Mouse (Mus musculus) cerebellum, adult 9-11 months (tissue): ENCODE results near the gene Cep170.
"Not testable (repeated sequence)": the region's sequence is repeated elsewhere in the genome, so short reads cannot be mapped to it uniquely, and the experiment has no call there.

Experiments used
- DNase-seq: peaks from one replicate; pipeline ENCODE4 v3.0.0; 2022

Gene Cep170

DNA sequence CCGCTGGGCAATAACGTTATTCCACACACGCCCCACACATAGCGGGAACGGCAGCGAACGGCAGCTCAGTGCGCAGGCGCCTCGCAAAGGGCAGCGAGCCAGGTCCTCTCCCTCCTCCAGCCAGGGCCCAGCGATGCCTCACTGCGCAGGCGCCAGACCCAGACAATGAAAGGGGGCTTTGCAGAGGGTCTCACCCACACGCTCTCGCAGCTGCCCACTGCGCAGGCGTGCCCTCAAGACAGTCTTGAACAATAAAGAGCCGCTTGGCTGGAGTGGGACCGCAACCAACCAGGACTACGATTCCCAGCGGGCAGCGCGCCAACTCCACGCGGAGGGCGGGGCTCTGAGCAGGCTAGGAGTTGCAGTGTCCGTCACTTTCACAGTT is at the start of gene Cep170:
TSS of gene Cep170 (minus strand) at position 32 of the 385 bp plus-strand sequence.
- DNase-seq: peak; percentile 96

GRCm38 (mm10) chr1:176861981-176862644 is 48.2 kb upstream of the Cep170 start:
- peak; percentile 60 for DNase-seq

DNA sequence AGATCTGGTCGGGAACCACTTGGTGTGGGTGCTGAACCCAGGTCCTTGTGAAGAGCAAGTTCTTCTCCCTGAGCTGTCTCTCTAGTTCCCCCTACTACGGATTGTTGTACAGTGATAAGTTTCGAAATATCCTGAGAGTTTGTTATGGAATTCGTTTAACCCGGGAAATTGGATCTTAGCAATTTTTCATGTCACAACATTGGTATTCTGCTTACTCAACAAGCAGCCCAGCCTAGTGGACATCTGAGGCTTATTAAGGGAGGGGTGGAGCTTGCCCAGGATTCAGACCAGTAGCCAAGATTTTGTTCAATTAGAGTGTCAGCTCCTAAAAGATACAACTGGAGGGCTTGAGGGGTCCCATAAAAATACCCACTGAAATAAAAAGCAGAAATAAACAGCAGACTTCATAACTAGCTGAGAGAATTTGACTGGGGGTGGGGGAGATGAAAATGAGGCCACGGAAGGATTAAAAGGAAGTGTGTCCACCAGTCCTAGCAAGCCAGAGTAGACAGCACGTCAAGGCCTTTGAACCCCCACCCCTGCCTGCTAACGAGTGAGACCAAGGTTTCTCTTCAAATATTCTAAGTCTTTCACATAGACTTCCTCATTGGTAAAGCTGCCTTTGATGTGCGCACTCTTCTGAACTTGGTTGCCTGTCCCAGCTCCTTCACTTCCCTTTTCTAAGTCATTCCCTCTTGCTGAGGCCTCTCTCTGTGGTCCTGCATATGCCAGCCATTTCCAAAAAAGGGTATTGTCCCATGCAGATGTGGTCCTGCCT is 39.1 kb upstream of the Cep170 start:
- DNase-seq: no peak

DNA sequence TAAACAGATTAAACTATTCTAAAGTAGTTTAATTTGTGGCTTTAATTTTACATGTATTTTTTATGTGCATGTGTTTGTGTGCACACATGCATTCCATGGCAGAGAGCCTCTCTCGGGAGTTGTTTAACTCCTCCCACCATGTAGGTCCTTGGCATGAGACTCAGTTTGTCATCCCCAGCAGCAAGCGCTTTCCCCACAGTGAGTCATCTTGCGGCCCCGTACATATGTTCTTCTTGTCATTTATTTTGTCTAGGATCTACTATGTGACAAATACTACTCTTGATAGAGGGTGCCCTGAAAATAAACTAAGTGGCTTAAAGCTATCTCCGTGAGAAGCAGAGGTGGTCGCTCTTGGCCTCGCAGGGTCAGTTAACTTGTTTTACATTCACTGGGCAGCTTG is 37.5 kb upstream of the Cep170 start:
- no peak for DNase-seq

GRCm38 (mm10) chr1:176849377-176849776 is 35.5 kb upstream of the Cep170 start:
- DNase-seq: no peak

DNA sequence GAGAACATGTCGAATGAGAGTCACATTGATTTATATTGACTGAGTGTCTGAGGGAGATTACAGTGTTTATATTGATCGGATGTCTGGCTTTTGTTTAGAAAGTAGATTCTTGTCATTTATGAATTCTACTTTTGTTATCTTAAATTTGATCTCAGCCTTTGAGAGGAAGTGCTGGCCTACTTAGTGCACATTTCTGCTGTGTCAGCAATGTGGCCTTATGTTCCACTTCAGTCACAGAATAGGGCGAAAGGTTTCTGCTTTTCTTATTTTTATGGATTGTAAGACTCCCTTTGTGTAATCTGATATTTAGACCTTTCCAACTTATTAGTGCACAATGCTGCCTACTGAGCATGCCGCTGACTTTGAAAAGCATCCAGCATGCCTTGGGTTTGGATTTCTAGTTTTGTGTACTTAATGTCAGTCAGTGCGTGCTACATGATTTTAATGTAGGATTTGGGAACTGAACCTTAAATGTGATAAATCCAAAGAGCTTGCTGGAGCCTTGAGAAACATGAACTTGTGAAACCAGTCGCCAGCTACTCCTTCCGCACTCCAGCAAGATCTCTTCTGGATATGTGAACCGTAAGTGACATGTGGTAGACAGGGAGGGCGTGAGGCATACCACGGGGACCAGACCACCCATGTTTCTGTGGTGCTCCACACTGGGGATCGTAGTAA is 34.9 kb upstream of the Cep170 start:
- no peak for DNase-seq

DNA sequence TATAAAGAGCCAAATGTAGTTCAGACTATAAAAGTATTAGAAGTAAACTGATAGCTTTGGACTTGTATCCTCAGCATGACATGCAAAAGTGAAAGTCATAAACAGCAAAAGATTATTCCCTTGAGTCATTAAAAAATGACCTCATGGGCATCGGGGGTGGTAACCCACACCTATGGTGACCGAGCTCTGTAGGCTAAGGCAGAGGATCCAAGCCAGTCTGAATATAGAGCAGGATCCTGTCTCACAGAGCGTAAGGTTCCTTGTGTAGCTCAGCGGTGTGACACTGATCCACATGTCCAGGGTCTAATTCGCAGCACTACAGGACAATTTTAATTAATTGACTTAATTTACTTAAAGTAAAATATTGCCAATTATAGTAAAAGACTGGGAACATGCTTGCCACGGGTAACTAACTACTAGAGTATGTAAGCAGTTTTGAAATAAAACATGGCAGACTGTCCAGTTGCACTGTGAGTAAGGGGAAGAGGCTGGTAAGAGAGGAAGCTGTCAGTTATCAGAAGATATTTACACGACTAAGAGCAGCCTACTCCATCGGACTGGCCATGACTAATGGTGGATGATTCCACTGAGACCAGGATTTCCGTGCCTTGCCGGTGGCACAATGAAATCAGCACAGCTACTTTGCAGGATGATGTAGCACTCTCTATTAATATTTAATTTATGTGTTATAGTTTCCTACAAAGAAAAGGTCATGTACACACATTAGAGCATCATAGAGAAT is 33.4 kb upstream of the Cep170 start:
- no peak for DNase-seq

DNA sequence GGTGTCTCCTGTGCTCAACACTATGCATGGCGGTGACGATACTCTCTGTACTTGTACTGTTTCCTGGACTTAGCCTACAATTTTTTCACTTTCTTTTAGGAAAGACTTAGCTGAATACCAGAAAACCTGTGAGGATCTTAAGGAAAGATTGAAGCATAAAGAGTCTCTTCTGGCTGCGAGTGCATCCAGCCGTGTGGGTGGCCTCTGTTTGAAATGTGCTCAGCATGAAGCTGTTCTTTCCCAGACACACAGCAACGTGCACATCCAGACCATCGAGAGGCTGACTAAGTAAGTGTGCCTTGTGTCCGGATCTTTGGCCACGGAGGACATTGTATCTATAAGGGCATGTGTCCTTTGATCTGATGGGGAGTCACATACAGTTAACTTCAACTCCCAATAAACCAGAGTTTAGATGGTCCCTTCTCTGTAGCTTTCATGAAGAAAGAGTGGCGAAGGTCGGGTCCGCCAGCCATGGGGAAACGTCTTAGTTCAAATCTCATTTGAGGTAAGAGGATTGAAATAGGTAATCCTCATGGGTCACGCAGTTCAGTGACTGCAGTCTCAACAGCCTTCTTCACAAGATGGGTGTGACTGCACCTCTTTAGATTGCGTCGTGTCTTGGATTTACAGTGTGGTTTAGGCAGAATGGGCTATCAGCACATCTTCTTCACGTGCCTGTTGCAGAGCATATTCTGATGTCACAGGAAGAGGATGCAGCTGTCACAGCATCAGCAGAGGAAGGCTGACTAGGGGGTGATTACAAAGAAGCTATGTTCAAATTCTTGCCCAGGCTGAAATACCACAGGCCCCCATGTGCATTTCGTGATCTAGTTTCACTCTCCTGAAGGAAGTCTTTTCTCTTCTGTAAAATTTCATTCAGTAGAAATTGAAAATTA is 31.5 kb upstream of the Cep170 start:
- DNase-seq: no peak

GRCm38 (mm10) chr1:176836562-176836961 is 22.7 kb upstream of the Cep170 start:
- not testable (repeated sequence) for DNase-seq

- DNase-seq: no peak
Observed at GRCm38 (mm10) chr1:176835501-176836294, 21.8 kb upstream of the Cep170 start.

- DNase-seq: no peak
Observed at GRCm38 (mm10) chr1:176834880-176835279, 21.0 kb upstream of the Cep170 start.

DNA sequence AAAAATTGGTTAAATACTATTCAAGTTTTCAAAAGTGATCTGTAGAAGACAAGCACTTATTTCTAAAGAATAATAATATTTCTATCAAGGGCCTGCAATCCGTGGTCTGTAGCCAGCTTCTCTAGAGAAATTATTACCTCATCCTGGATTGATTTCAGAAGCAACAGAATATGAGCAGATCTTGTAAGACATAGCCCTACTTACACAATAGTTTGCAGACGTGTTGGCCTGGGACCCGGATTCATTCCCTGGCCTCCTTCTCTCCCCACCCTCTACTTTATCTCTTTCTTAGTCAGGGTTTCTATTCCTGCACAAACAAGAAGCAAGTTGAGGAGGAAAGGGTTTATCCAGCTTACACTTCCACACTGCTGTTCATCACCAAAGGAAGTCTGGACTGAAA is 20.1 kb upstream of the Cep170 start:
- no peak for DNase-seq

DNA sequence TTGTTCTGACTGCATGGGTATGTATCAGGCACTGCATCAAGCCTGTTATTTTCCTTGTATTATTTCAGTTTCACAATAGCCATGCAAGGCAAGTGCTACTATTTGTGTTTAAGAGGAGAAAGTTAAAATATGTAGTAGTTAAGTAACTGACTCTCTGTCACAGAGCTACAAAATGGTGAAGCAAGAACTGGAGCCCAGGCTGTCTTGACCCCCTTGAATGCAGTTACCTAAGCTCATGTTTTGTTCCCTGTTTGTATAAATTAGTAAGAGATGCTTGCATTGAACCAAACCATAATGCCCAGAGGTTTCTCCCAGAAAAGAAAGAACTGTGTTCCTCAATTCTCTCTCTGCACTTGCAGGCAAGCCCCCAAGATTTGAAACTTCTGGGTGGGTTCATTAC is 19.4 kb upstream of the Cep170 start:
- DNase-seq: no peak

DNA sequence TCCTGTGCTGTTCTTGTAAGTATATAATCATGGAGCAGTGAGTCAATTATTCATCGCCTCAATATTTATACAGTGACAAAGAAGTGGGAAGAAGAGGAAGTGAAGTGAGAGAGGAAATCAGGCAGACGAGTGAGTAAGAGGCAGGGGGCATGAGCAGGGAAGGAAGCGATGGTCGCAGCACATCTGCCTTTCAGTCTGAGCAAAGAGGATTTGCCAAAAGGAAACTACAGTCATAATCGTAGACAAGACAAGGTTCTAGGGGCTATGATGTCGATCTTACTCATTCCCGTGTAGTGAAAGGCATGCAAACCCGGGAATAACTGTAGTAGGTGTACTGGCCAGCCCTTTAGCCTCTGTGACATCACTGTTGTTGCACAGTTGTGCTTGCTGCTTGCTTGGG is 18.7 kb upstream of the Cep170 start:
- no peak for DNase-seq

DNA sequence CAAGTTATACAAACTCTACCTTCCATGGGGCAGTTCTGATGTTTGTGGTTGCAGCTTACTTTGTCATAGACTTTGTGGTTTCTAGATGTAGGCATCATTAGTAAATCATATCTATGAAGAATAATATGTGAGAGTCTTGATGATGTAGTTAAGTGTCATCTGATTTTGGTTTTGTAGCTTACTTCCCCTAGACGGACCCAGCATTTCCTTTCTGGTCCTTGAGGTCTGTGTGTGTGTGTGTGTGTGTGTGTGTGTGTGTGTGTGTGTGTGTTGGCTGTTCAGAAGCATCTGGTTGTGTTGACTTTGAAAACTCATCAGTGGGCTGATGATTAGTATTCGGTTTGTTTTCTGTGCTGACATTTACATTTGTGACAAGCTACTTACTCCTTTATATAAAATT is 18.2 kb upstream of the Cep170 start:
- DNase-seq: no peak

DNA sequence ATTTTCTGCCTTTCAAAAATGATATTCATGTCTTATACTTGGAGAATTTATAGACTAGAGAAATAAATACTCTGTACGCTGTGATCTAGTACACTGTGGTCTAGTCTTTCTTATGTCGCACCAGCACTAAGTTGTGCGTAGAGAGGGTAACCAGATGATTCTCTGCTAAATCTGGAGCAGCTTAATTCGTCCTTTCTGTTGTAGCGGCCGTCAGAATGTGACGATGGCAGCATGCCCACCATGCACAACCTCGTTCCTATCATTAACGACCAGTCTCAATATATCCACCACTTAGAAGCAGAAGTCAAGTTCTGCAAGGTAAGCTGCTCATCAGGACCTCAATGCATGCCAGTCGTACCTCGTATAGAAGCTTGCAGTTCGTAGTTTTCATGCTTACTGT is 14.8 kb upstream of the Cep170 start:
- DNase-seq: no peak

GRCm38 (mm10) chr1:176827945-176828485 is 14.1 kb upstream of the Cep170 start:
- no peak for DNase-seq

DNA sequence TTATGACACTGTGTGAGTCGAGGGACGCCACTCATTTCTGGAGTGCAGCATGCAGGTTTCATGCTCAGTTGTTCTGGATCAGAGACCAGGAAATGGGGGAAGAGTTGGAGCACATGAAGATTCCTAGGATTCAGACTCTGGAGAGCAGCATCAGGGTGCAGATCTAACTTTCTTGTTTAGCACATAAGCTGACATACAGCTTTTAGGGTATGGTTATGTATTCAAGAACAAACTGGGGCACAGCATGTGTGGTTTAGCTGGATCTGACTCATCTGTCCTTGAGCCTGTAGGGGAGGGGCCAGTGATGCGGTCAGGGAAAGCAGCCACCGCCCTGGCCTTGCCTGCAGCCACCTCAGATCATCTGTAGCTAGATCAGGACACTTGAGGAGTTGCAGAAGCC is 13.5 kb upstream of the Cep170 start:
- DNase-seq: no peak

GRCm38 (mm10) chr1:176826931-176827330 is 13.1 kb upstream of the Cep170 start:
- no peak for DNase-seq

DNA sequence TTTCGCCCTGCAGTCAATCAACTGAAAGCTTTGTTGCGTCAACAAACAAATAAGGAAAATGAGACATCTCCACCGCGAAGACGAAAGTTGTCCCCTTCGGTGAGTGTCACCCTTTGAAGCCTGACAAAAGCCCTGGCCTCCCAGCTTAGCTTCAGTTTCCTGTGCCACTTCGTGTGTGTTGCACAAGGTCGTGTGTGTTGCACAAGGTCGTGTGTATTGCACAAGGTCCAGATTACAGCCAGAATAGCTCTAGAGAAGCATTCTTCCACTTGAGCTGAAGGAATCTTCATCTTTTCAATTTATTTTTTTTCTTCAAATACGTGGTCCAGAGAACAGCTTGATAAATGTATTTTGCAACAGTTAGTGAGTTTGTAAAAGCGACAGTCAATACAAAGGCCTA is 12.3 kb upstream of the Cep170 start:
- no peak for DNase-seq

- DNase-seq: no peak
Observed at GRCm38 (mm10) chr1:176825084-176825483, 11.2 kb upstream of the Cep170 start.
